Mouse (Mus musculus) kidney, adult 2 months (tissue): ENCODE results near the gene Slc35e1.

Experiments used
- CTCF ChIP-seq: fragments of 200-500 bp; conservative IDR thresholded peaks from 2 replicates; pipeline ENCODE4 v1.5.1; 2011; ENCODE audit warnings: low read depth, mild to moderate bottlenecking, control low read depth, low read length, moderate library complexity, mixed read lengths; ENCODE audit not compliant: insufficient read depth, insufficient read length
- POLR2A ChIP-seq: fragments of 200-500 bp; IDR thresholded peaks from one replicate; pipeline ENCODE4 v1.6.1; 2011; ENCODE audit warnings: low read depth, low read length, control low read depth

- no peak for TF ChIP-seq CTCF
- TF ChIP-seq POLR2A, result no peak
Measured at GRCm38 (mm10) chr8:72438248-72439015, 54.0 kb downstream of the Slc35e1 start.
